Mouse (Mus musculus): ENCODE measurements around the gene Uimc1.

Gene Uimc1

DNA sequence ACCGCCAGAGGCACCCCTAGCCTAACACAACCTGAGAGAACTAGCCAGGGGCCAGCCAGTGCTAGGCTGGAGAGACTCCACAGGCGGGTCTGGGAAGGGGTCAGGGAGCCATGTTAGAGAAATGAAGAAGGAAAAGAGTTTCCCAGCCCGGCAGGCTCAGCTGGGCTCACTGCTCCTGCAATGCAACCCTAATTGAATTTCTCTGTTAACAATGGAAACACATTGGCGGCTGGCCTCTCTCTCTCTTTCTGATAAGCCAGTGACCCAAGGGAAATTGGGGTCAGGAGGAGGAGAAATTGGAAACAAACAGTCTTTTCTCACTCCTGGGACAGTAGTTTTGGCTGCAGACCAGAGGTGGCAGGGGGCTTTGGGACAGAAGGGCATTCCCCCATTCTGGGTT, 105.5 kb downstream of the Uimc1 start:
- DNase-seq (ENCODE audit: low spot score) = no peak

DNA sequence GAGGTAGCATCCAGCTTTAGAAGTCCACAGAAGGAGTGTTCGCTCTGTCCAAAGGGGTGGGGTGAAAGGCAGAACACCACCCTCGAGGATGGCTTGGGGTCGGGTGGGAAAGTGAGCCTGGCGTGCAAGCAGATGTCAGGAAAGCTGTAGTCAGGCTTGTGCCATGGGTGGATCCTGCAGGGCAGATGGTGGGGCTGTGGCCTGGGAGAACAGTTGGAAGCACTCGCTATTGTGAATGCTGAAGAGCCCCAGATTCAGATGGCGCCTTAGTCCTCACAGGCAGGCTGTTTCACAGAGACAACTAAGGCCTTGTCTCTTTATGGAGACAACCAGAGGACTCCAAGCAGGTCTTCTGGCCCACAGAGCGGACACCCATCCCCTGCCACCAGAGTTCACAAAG, 107.9 kb downstream of the Uimc1 start:
- no peak for DNase-seq (ENCODE audit: low spot score)

DNA sequence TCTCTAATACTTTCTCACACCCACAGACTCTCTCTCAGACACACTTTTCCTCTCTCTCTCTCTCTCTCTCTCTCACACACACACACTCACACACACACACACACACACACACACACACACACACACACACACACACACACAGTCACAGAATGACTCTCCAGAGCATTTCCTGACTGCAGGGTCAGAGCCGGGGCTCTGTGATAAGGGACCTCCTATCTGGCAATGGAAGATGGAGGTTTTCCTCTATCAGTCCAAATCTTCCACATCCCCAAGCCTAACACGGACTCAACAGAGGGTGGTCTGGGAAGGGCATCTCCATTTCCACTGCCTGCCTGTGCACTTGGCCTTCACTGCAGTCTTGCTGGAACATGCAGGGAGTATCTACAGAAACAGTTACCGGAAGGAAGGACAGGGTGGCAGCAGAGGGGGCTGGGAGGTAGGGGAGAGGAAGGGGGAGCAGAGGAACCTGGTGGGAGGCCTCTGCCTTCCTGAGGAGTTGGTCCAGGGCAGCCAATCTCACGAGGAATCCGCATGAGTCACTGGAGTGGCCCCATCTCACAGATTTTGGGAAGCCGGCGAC, 111.8 kb downstream of the Uimc1 start:
- DNase-seq (ENCODE audit: low spot score) = no peak

DNA sequence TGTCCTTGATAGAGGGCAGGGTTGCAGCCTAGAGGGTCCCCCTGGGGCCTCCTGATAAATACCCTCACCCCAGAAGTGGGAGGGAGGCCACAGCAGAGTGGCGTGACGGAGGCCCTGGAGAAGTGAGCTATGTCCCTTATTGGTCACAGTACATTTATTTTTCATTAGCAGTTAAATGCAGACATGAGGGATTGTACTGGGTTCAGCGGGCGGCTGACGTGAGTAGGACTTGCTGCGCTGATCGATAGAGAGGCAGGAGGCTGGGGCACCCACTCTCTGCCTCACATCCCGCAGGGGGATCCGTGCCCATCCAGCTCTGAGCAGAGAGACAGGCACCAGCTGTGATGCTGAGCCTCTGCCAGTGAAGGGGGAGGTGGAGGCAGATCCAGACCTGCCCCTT, 112.7 kb downstream of the Uimc1 start:
- DNase-seq (ENCODE audit: low spot score) = no peak

DNA sequence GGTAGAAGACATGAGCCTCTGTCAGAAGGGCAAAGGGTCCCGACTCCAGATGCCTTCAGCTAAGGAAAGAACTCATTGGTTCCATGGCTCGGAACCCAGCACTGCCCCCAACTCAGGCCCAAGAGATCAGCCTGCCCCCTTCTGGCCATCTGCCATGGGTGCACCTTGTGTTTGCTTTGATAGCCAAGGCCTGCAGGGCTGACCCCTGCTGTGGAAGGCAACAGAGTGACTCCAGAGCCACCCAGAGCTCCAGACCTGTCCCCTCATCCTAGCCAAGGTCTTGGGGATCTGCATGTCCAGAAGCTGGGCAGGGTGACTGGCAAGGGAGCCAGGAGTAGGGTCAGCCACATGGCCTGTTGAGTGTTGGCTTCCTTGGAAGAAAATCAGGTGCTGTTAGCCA, 116.5 kb downstream of the Uimc1 start:
- no peak for DNase-seq (ENCODE audit: low spot score)

DNA sequence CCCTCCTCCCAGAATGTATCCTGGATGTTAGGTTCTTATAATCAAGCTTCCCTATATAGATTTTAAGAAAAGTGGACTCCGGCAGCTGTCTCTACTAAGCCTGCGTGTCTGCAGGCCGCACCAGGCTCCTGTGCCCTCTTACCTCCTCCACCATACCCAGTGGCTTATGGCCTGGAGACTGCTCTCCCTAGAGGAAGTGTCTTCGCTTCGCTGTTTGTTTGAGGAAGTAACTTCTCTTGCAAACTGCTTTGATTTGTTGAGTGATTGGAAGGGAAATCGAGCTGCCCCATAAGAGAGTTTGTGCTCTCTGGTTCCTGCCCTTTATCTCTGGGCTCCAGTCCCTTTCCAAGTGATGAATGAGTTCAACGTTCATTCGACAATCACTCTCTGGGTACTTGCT, 117.1 kb downstream of the Uimc1 start:
- no peak for DNase-seq (ENCODE audit: low spot score)

DNA sequence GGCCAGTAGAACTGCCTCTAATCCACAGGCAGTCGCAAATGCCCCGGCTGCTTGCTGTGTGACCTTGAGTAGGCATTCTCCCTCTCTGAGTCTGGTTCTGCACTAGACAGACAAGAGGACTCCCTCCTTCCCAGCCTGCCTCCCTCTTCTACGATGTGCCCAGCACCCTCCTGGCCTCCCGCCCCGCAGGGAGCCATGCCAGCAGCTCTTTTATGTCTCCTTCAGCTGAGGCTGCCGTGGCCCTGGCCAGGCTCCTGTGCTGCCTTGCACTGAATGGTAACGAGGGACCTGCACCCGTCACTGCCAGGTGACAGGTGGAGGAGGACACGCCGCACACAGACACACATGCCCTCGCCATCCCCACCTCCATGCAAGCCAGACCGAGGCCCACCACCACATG, 119.1 kb downstream of the Uimc1 start:
- no peak for DNase-seq (ENCODE audit: low spot score)

DNA sequence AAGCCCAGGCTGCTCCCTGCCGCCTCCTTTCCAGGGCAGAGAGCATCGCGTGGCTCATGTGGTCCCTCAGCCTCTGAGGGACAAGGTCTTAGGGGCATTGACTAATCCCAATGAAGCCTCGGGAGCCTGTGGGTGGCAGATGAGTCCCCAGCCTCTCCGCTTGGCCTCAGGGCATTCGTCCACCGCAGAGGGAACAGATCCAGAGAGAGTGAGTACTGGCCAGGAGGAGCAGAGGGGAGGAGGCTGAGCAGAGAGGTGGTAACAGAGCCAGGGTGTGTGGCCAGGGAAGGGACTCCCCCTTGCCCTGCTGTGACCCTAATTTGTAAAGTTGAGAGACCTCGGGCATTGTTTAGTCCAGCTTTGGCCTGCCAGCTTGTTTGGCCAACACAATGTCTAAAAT, 121.3 kb downstream of the Uimc1 start:
- no peak for DNase-seq (ENCODE audit: low spot score)

Data from ovary, postnatal 10 days (tissue).